Mouse (Mus musculus): ENCODE data around the gene Gjc1. TPM values are rescaled to one million over a fixed set of nuclear protein-coding genes. Genes with fewer than 3 reads are reported as not detected.

Gjc1 gene
- polyA plus RNA-seq, 1 experiment from 2014 or later, result 106 TPM

- H3K36me3 ChIP-seq (ENCODE audit: control insufficient read depth, insufficient read depth, low read length), result no peaks in the 10 kb centered on the region
- DNase-seq (ENCODE audit: low spot score), result no peak
- no peak overlapping the region for H3K4me3 ChIP-seq (ENCODE audit: low read depth, low read length)
- no peaks in the 10 kb centered on the region for H3K27me3 ChIP-seq (ENCODE audit: control insufficient read depth, insufficient read depth, low read length)
- no peak overlapping the region for H3K4me2 ChIP-seq (ENCODE audit: low read depth, severe bottlenecking)
- H3K27ac ChIP-seq (replicated peaks; ENCODE audit: low read depth, low read length), result no peak overlapping the region
- 52% methylated on average over 4 of the region's 4 CpGs for WGBS
- no peak overlapping the region for H3K9ac ChIP-seq (ENCODE audit: low read length)
- no peaks in the 10 kb centered on the region for H3K9me3 ChIP-seq (ENCODE audit: control insufficient read depth, low read length)
- ATAC-seq (ENCODE audit: insufficient number of reproducible peaks, low FRiP score, low TSS enrichment, low read depth), result no peak
- no peaks in the 10 kb centered on the region for H3K4me1 ChIP-seq (ENCODE audit: control insufficient read depth, insufficient read depth, low read length)
Measured at GRCm38 (mm10) chr11:102827097-102827496, 7.6 kb upstream of the Gjc1 start.

GRCm38 (mm10) chr11:102826476-102826875 lies 7.0 kb upstream of the Gjc1 start:
- Histone ChIP-seq H3K36me3 (ENCODE audit: control insufficient read depth, insufficient read depth, low read length) (no peaks in the 10 kb centered on the region), H3K27me3 (ENCODE audit: control insufficient read depth, insufficient read depth, low read length) (no peaks in the 10 kb centered on the region), H3K4me2 (ENCODE audit: low read depth, severe bottlenecking) (no peak overlapping the region), H3K9me3 (ENCODE audit: control insufficient read depth, low read length) (no peaks in the 10 kb centered on the region), H3K27ac (replicated peaks; ENCODE audit: low read depth, low read length) (no peak overlapping the region), H3K9ac (ENCODE audit: low read length) (no peak overlapping the region), H3K4me3 (ENCODE audit: low read depth, low read length) (no peak overlapping the region), H3K4me1 (ENCODE audit: control insufficient read depth, insufficient read depth, low read length) (no peaks in the 10 kb centered on the region)
- WGBS, result 63% methylated on average over 2 of the region's 2 CpGs
- ATAC-seq (ENCODE audit: insufficient number of reproducible peaks, low FRiP score, low TSS enrichment, low read depth), result no peak
- DNase-seq (ENCODE audit: low spot score), result no peak

DNA sequence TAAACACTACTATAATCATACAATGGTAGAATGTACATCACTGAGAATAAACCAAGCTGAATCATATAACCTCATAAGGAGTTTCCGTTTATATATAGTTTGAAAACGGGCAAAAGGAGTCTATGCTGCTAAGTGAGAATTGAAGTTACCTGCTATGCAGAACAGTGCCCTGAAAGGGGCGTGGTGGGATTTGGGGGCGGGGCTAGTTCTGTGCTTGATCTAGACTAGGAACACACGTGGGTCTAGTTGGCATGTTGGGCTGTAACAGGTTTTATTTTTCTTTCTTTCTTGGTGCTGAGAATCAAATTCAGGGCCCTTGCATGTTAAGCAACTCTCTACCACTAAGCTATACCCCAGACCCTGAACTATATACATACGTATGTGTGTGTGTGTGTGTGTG lies 1.7 kb upstream of the Gjc1 start:
- H3K4me2 ChIP-seq (ENCODE audit: low read depth, severe bottlenecking), result no peak overlapping the region
- H3K9ac ChIP-seq (ENCODE audit: low read length), result no peak overlapping the region
- no peak overlapping the region for H3K27ac ChIP-seq (replicated peaks; ENCODE audit: low read depth, low read length)
- H3K9me3 ChIP-seq (ENCODE audit: control insufficient read depth, low read length), result no peaks in the 10 kb centered on the region
- H3K36me3 ChIP-seq (ENCODE audit: control insufficient read depth, insufficient read depth, low read length), result no peaks in the 10 kb centered on the region
- no peak overlapping the region for H3K4me3 ChIP-seq (ENCODE audit: low read depth, low read length)
- peaks cover under 1% of the 10 kb centered on the region; the same call in 1 of the 2 replicates for H3K4me1 ChIP-seq (ENCODE audit: control insufficient read depth, insufficient read depth, low read length)
- H3K27me3 ChIP-seq (ENCODE audit: control insufficient read depth, insufficient read depth, low read length), result no peaks in the 10 kb centered on the region
- DNase-seq (ENCODE audit: low spot score), result peak; percentile 43
- no peak for ATAC-seq (ENCODE audit: insufficient number of reproducible peaks, low FRiP score, low TSS enrichment, low read depth)
- 60% methylated on average over 6 of the region's 6 CpGs for WGBS

DNA sequence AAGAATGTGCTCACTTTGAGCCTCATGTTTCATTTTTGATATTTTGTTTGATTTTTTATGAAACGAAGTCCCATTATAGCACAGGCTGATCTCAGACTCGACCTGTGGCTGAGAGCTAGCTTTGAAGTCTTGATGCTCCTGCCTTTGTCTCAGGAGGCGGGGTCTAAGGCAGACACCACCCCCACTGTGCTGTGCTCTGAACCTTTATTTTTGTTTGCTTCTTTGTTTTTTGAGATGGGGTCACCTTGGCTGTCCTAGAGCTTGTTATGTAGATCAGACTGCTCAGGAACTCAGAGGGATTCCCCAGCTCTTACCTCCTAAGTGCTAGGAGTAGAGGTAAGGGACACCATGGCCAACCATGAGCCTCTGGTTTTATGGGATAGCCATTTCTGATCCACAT lies 932 bp upstream of the Gjc1 start:
- Histone ChIP-seq H3K27me3 (ENCODE audit: control insufficient read depth, insufficient read depth, low read length) (no peaks in the 10 kb centered on the region), H3K9ac (ENCODE audit: low read length) (no peak overlapping the region), H3K27ac (replicated peaks; ENCODE audit: low read depth, low read length) (no peak overlapping the region), H3K9me3 (ENCODE audit: control insufficient read depth, low read length) (no peaks in the 10 kb centered on the region), H3K4me2 (ENCODE audit: low read depth, severe bottlenecking) (no peak overlapping the region), H3K4me1 (ENCODE audit: control insufficient read depth, insufficient read depth, low read length) (peaks cover 6% of the 10 kb centered on the region; the same call in 1 of the 2 replicates), H3K36me3 (ENCODE audit: control insufficient read depth, insufficient read depth, low read length) (no peaks in the 10 kb centered on the region), H3K4me3 (ENCODE audit: low read depth, low read length) (no peak overlapping the region)
- ATAC-seq (ENCODE audit: insufficient number of reproducible peaks, low FRiP score, low TSS enrichment, low read depth) (no peak), DNase-seq (ENCODE audit: low spot score) (peak; percentile 32)
- WGBS, result 8% methylated on average over 3 of the region's 3 CpGs

DNA sequence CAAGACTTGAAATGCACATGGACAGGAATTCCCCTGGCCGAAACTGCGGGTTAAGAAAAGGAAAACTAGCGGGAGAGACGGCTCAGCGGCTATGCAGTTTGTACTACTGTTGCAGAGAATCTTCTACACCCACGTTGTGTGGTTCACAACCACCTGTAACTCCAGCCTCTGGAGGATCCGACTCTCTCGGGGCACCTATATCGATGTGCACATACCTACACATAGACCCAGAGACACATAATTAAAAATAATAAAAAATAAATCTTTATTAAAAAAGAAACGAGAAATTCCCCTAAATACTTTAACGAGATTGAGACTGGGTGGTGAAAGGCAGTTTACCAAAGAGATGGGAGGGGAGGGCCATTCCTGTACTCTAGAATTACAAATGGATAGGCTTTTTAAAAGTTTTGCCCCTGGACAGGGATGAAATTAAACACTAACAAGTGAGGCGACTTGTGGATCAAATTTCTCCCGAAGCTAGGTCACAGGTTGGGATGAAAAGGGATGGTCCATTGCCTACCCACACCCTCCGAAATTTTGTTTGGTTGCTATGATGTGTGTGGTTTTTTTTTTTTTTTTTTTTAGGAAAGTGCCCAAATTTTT lies 384 bp upstream of the Gjc1 start:
- H3K4me3 ChIP-seq (ENCODE audit: low read depth, low read length), result peak overlapping the region; percentile 95
- H3K4me1 ChIP-seq (ENCODE audit: control insufficient read depth, insufficient read depth, low read length), result peaks cover 6% of the 10 kb centered on the region; the same call in 1 of the 2 replicates
- H3K27ac ChIP-seq (replicated peaks; ENCODE audit: low read depth, low read length), result peak overlapping the region; percentile 100
- DNase-seq (ENCODE audit: low spot score) (no peak), ATAC-seq (ENCODE audit: insufficient number of reproducible peaks, low FRiP score, low TSS enrichment, low read depth) (peak; percentile 61; the same call in 1 of the 2 replicates)
- H3K27me3 ChIP-seq (ENCODE audit: control insufficient read depth, insufficient read depth, low read length), result no peaks in the 10 kb centered on the region
- no peaks in the 10 kb centered on the region for H3K36me3 ChIP-seq (ENCODE audit: control insufficient read depth, insufficient read depth, low read length)
- peak overlapping the region; percentile 100 for H3K9ac ChIP-seq (ENCODE audit: low read length)
- peak overlapping the region; percentile 82 for H3K4me2 ChIP-seq (ENCODE audit: low read depth, severe bottlenecking)
- H3K9me3 ChIP-seq (ENCODE audit: control insufficient read depth, low read length), result no peaks in the 10 kb centered on the region
- WGBS, result 2% methylated on average over 14 of the region's 14 CpGs

DNA sequence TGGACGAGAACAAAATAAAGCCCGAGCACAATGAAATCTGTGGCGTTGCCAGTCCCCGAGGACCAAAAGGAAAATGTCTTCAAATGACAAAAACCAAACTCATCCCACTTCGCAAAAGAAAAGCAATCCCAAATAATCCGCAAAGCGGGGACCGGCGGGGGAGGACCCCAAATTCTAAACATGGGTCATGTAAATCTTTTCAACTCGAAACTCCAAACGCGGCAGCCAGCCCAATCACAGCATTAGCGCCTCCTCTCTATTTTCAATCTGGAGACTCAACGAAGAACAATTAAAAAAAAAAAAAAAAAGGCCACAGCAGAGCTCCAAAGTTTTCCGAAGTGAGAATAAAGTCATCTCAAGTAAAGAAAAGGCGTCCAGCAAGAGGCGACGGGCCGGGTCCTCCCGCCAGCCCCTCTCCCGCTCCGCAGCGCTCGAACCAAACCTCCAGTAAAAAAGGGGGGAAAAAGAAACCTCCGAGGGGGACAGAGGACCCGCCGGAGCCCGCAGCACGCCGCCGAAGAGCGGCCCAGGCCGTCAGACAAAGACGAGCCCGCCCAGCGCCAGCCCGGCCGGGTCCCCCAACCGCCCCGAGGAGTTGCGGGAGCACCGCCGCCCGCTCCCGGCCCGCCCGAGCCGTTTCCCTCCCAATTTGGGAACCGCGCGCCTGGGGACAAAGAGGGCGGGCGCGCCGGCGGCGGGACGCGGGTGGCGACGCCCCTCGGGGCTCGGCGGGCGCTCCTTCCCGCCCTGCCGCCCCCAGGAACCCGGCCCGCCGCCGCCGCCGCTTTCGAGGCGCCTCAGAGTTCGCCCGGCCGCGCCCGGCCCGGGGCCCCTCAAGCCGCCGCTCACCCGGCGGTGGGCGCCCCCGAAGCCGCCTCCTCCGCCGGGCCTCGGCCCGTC lies 1.1 kb downstream of the Gjc1 start:
- Histone ChIP-seq H3K4me1 (ENCODE audit: control insufficient read depth, insufficient read depth, low read length) (peaks cover 6% of the 10 kb centered on the region; the same call in 1 of the 2 replicates), H3K9ac (ENCODE audit: low read length) (peak overlapping the region; percentile 100), H3K4me2 (ENCODE audit: low read depth, severe bottlenecking) (peak overlapping the region; percentile 82), H3K27me3 (ENCODE audit: control insufficient read depth, insufficient read depth, low read length) (no peaks in the 10 kb centered on the region), H3K9me3 (ENCODE audit: control insufficient read depth, low read length) (no peaks in the 10 kb centered on the region), H3K4me3 (ENCODE audit: low read depth, low read length) (peak overlapping the region; percentile 95), H3K27ac (replicated peaks; ENCODE audit: low read depth, low read length) (peak overlapping the region; percentile 100), H3K36me3 (ENCODE audit: control insufficient read depth, insufficient read depth, low read length) (no peaks in the 10 kb centered on the region)
- WGBS, result under 1% methylated on average over 63 of the region's 92 CpGs
- ATAC-seq (ENCODE audit: insufficient number of reproducible peaks, low FRiP score, low TSS enrichment, low read depth), result 0 out of 2 replicates have a peak, but pooled peaks have one; percentile 7
- DNase-seq (ENCODE audit: low spot score), result peak; percentile 71

GRCm38 (mm10) chr11:102814881-102815280 lies 4.6 kb downstream of the Gjc1 start:
- Histone ChIP-seq H3K4me2 (ENCODE audit: low read depth, severe bottlenecking) (no peak overlapping the region), H3K36me3 (ENCODE audit: control insufficient read depth, insufficient read depth, low read length) (peaks cover 6% of the 10 kb centered on the region; the same call in 1 of the 2 replicates), H3K27ac (replicated peaks; ENCODE audit: low read depth, low read length) (no peak overlapping the region), H3K9ac (ENCODE audit: low read length) (no peak overlapping the region), H3K27me3 (ENCODE audit: control insufficient read depth, insufficient read depth, low read length) (no peaks in the 10 kb centered on the region), H3K4me1 (ENCODE audit: control insufficient read depth, insufficient read depth, low read length) (peaks cover 8% of the 10 kb centered on the region; the same call in 1 of the 2 replicates), H3K4me3 (ENCODE audit: low read depth, low read length) (no peak overlapping the region), H3K9me3 (ENCODE audit: control insufficient read depth, low read length) (no peaks in the 10 kb centered on the region)
- no peak for DNase-seq (ENCODE audit: low spot score)
- ATAC-seq (ENCODE audit: insufficient number of reproducible peaks, low FRiP score, low TSS enrichment, low read depth), result no peak

- Histone ChIP-seq H3K27me3 (ENCODE audit: control insufficient read depth, insufficient read depth, low read length) (no peaks in the 10 kb centered on the region), H3K4me1 (ENCODE audit: control insufficient read depth, insufficient read depth, low read length) (peaks cover 5% of the 10 kb centered on the region; the same call in 1 of the 2 replicates), H3K27ac (replicated peaks; ENCODE audit: low read depth, low read length) (no peak overlapping the region), H3K9ac (ENCODE audit: low read length) (no peak overlapping the region), H3K4me3 (ENCODE audit: low read depth, low read length) (no peak overlapping the region), H3K4me2 (ENCODE audit: low read depth, severe bottlenecking) (no peak overlapping the region), H3K9me3 (ENCODE audit: control insufficient read depth, low read length) (no peaks in the 10 kb centered on the region), H3K36me3 (ENCODE audit: control insufficient read depth, insufficient read depth, low read length) (peaks cover 6% of the 10 kb centered on the region; the same call in 1 of the 2 replicates)
- ATAC-seq (ENCODE audit: insufficient number of reproducible peaks, low FRiP score, low TSS enrichment, low read depth) (no peak), DNase-seq (ENCODE audit: low spot score) (no peak)
- 60% methylated on average over 4 of the region's 4 CpGs for WGBS
Measured at GRCm38 (mm10) chr11:102810721-102811485, 8.6 kb downstream of the Gjc1 start.

Data from limb, embryonic 11.5 days (tissue).